9 mouse cellular contexts compared by ENCODE assay signal in the genomic region with DNA sequence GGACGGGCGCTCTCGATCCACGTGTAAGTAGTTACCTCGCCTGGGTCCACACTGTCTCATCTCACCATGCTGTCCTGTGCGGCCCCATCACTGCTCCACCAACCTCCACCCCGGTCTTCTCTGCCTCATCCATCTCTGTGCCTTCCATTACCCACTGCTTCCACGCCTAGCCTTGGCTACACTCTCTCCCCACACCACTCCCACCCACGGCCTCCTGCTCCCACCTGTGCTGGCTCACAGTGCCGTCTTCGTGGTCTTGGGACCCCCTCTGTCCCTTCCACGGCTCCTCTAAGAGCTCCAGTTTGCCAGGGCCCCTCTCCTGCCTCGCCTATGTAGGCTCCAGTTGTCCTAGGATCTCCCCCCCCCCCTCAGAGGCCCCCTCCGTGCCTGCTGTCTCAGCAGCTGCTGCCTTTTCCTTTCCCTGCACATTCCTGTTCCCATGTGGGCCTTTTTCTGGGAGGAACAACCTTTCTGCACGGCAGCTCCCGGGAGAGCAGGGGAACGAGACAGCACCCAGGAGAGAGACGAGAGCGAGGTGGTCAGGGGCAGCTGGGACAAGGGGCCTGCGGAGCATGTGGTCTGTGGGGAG. TPM values are rescaled to one million over a fixed set of nuclear protein-coding genes. Genes with fewer than 3 reads are reported as not detected.
DNase-seq lines count a peak whose midpoint lies in the region; ATAC-seq and TF ChIP-seq lines count a peak whose summit lies in the region.
"Had no signal": no experiment of that assay in that cellular context is flagged by ENCODE, and none has a peak within 500 bp of the region (broad histone marks: within the 10 kb centered on the region; RNA-seq: fewer than 3 reads in every experiment).

No protein-coding gene starts in this region.

- no peak for DNase-seq in heart, postnatal 10 days
- peak; percentile 30 for DNase-seq in right cerebral cortex, adult 18-20 months
- DNase-seq in right cerebral cortex, postnatal 4 days: no peak
- DNase-seq in stomach, postnatal 0 days (ENCODE audit: low spot score): no peak
- no peak for DNase-seq in spleen, postnatal 14 days (ENCODE audit: low spot score in 2 of 2)
- no peak for DNase-seq in gastrocnemius, postnatal 10 days
- DNase-seq: heart, postnatal 4 days had no signal

- ATAC-seq in heart, embryonic 12.5 days (ENCODE audit: insufficient number of reproducible peaks, low FRiP score): no peak
- ATAC-seq in intestine, embryonic 16.5 days: no peak
- ATAC-seq in stomach, postnatal 0 days (ENCODE audit: low FRiP score, low TSS enrichment): no peak

- no peaks in the 10 kb centered on the region for H3K9me3 ChIP-seq in heart, embryonic 12.5 days (replicated peaks)
- H3K9me3 ChIP-seq in intestine, embryonic 16.5 days (ENCODE audit: control insufficient read depth, low read length): no peaks in the 10 kb centered on the region
- H3K9me3 ChIP-seq in stomach, postnatal 0 days (ENCODE audit: control insufficient read depth, low read length): no peaks in the 10 kb centered on the region

- H3K9ac ChIP-seq in heart, embryonic 12.5 days: peak overlapping the region; percentile 53
- peak overlapping the region; percentile 38; the same call in 1 of the 2 replicates for H3K9ac ChIP-seq in intestine, embryonic 16.5 days (ENCODE audit: low read depth, low read length)
- no peak overlapping the region for H3K9ac ChIP-seq in stomach, postnatal 0 days (ENCODE audit: low read length)

- peak overlapping the region; percentile 23; the same call in 1 of the 2 replicates for H3K4me2 ChIP-seq in heart, embryonic 12.5 days
- 0 out of 2 replicates have a peak overlapping the region, but pooled peaks have one; percentile 1 for H3K4me2 ChIP-seq in intestine, embryonic 16.5 days (ENCODE audit: low read depth, low read length)
- H3K4me2 ChIP-seq in stomach, postnatal 0 days (replicated peaks; ENCODE audit: low read depth): no peak overlapping the region

- WGBS in heart, embryonic 12.5 days: 58% methylated on average over 20 of the region's 20 CpGs
- 69% methylated on average over 20 of the region's 20 CpGs for WGBS in intestine, embryonic 16.5 days
- WGBS in stomach, postnatal 0 days: 68% methylated on average over 20 of the region's 20 CpGs

- H3K4me3 ChIP-seq in heart, embryonic 12.5 days: no peak overlapping the region
- H3K4me3 ChIP-seq in intestine, embryonic 16.5 days (ENCODE audit: low read length): no peak overlapping the region
- H3K4me3 ChIP-seq in stomach, postnatal 0 days (ENCODE audit: low read depth, low read length): no peak overlapping the region

- TF ChIP-seq EP300 in stomach, postnatal 0 days (optimal IDR thresholded peaks at IDR 0.05): no peak

- peaks cover 35% of the 10 kb centered on the region for H3K27me3 ChIP-seq in heart, embryonic 12.5 days (replicated peaks)
- peaks cover 23% of the 10 kb centered on the region; the same call in 1 of the 2 replicates for H3K27me3 ChIP-seq in intestine, embryonic 16.5 days (replicated peaks; ENCODE audit: control insufficient read depth, insufficient read depth, low read length)
- no peaks in the 10 kb centered on the region for H3K27me3 ChIP-seq in stomach, postnatal 0 days (ENCODE audit: control insufficient read depth, insufficient read depth, low read length)

- 0 out of 2 replicates have a peak overlapping the region, but pooled peaks have one; percentile 5 for H3K27ac ChIP-seq in heart, embryonic 12.5 days (ENCODE audit: poor library complexity, severe bottlenecking)
- no peak overlapping the region for H3K27ac ChIP-seq in intestine, embryonic 16.5 days (ENCODE audit: low read length)
- 0 out of 2 replicates have a peak overlapping the region, but pooled peaks have one; percentile 13 for H3K27ac ChIP-seq in stomach, postnatal 0 days (replicated peaks)

- peaks cover 83% of the 10 kb centered on the region for H3K4me1 ChIP-seq in heart, embryonic 12.5 days (replicated peaks)
- peaks cover 49% of the 10 kb centered on the region for H3K4me1 ChIP-seq in intestine, embryonic 16.5 days (ENCODE audit: control insufficient read depth, insufficient read depth, low read length)
- H3K4me1 ChIP-seq in stomach, postnatal 0 days (replicated peaks; ENCODE audit: control insufficient read depth, insufficient read depth): 0 out of 2 replicates have a peak, but pooled peaks cover 5% of the 10 kb centered on the region

- peaks cover 26% of the 10 kb centered on the region for H3K36me3 ChIP-seq in heart, embryonic 12.5 days
- no peaks in the 10 kb centered on the region for H3K36me3 ChIP-seq in intestine, embryonic 16.5 days (ENCODE audit: control insufficient read depth, insufficient read depth, low read length)
- peaks cover 3% of the 10 kb centered on the region; the same call in 1 of the 2 replicates for H3K36me3 ChIP-seq in stomach, postnatal 0 days (ENCODE audit: control insufficient read depth, insufficient read depth, low read length)

- TF ChIP-seq CTCF in stomach, postnatal 0 days (IDR thresholded peaks at IDR 0.05; ENCODE audit: low read depth): no peak

- intact Hi-C loops in heart, postnatal 10 days (cut with DNase I): no loop called here

RNA-seq across cellular contexts. Expression of a gene that starts 10.1 kb away (rescaled TPM):
- 61.5 and 67.4 TPM in 2 replicates for polyA plus RNA-seq in heart, embryonic 12.5 days (2016; fragmentation: Nextera tagmentation; extraction: Ambion mirVana)
- 100 to 1,000 TPM; 104 to 112 TPM for total RNA-seq in heart, postnatal 10 days (2021)
- polyA plus RNA-seq in intestine, embryonic 16.5 days (2015; fragmentation: Nextera tagmentation; extraction: Ambion mirVana): 33.5 and 35.2 TPM in 2 replicates
- 28.8 and 30.0 TPM in 2 replicates for polyA plus RNA-seq in stomach, postnatal 0 days (2015; fragmentation: Nextera tagmentation; extraction: Ambion mirVana)
- total RNA-seq in gastrocnemius, postnatal 10 days (2021): 100 to 1,000 TPM; 196 to 209 TPM

RNA-seq across cellular contexts. Expression of a gene that starts 25.1 kb away (rescaled TPM):
- polyA plus RNA-seq in heart, embryonic 12.5 days (2016; fragmentation: Nextera tagmentation; extraction: Ambion mirVana): 500 and 521 TPM in 2 replicates
- total RNA-seq in heart, postnatal 10 days (2021): 100 to 1,000 TPM; 909 to 916 TPM
- polyA plus RNA-seq in intestine, embryonic 16.5 days (2015; fragmentation: Nextera tagmentation; extraction: Ambion mirVana): 149 and 159 TPM in 2 replicates
- 223 and 291 TPM in 2 replicates for polyA plus RNA-seq in stomach, postnatal 0 days (2015; fragmentation: Nextera tagmentation; extraction: Ambion mirVana)
- total RNA-seq in gastrocnemius, postnatal 10 days (2021): 1,000 to 10,000 TPM; 1,482 to 1,503 TPM

RNA-seq across cellular contexts. Expression of a gene that starts 50.5 kb away (rescaled TPM):
- 67.7 and 69.1 TPM in 2 replicates for polyA plus RNA-seq in heart, embryonic 12.5 days (2016; fragmentation: Nextera tagmentation; extraction: Ambion mirVana)
- total RNA-seq in heart, postnatal 10 days (2021): 10 to 100 TPM; 39.7 to 40.1 TPM
- 134 and 137 TPM in 2 replicates for polyA plus RNA-seq in intestine, embryonic 16.5 days (2015; fragmentation: Nextera tagmentation; extraction: Ambion mirVana)
- 85.2 and 98.6 TPM in 2 replicates for polyA plus RNA-seq in stomach, postnatal 0 days (2015; fragmentation: Nextera tagmentation; extraction: Ambion mirVana)
- 10 to 100 TPM; 35.6 to 39.7 TPM for total RNA-seq in gastrocnemius, postnatal 10 days (2021)
